Mouse (Mus musculus) C2C12 (cell line): ENCODE data around the gene Kcnj4. TPM values are rescaled to one million over a fixed set of nuclear protein-coding genes. Genes with fewer than 3 reads are reported as not detected.

Source experiments
- H3K27me3 ChIP-seq: one replicate; pipeline ENCODE4 v1.6.1; 2011; ENCODE audit not compliant: control insufficient read depth, insufficient read depth, insufficient read length
- H3K36me3 ChIP-seq: one replicate; pipeline ENCODE4 v1.6.1; 2011; ENCODE audit not compliant: control insufficient read depth, insufficient read depth
- H3K4me3 ChIP-seq: one replicate; pipeline ENCODE4 v1.5.1; 2011; ENCODE audit warnings: mild to moderate bottlenecking, control low read depth; ENCODE audit not compliant: poor library complexity, insufficient read depth, severe bottlenecking
- H3K79me2 ChIP-seq: one replicate; pipeline ENCODE4 v1.6.1; 2011; ENCODE audit not compliant: control insufficient read depth, insufficient read depth
- H3K79me3 ChIP-seq: one replicate; pipeline ENCODE4 v1.6.1; 2011; ENCODE audit warnings: low read depth, control low read depth
- H3ac ChIP-seq: one replicate; pipeline ENCODE3; 2011; ENCODE audit warnings: low read depth; ENCODE audit not compliant: control insufficient read depth, insufficient read length
- CEBPB ChIP-seq: IDR thresholded peaks from one replicate; pipeline ENCODE4 v1.6.1; 2011; ENCODE audit warnings: low read depth, mild to moderate bottlenecking, control low read depth, moderate library complexity
- CTCF ChIP-seq: IDR thresholded peaks from one replicate; pipeline ENCODE4 v1.5.1; 2011; ENCODE audit not compliant: control insufficient read depth, insufficient read depth, insufficient read length
- FOSL1 ChIP-seq: IDR thresholded peaks from one replicate; pipeline ENCODE4 v1.8.0; 2011; ENCODE audit warnings: mild to moderate bottlenecking, low read length; ENCODE audit not compliant: poor library complexity, insufficient read depth, severe bottlenecking
- MAX ChIP-seq: IDR thresholded peaks from one replicate; pipeline ENCODE4 v1.6.1; 2011; ENCODE audit warnings: mild to moderate bottlenecking, control low read depth
- MYOD1 ChIP-seq: IDR thresholded peaks from one replicate; pipeline ENCODE4 v1.6.1; 2011; ENCODE audit warnings: low read depth; ENCODE audit not compliant: control insufficient read depth, insufficient read length
- MYOG ChIP-seq: IDR thresholded peaks from one replicate; pipeline ENCODE4 v1.6.1; 2011; ENCODE audit not compliant: control insufficient read depth, insufficient read length; ENCODE audit errors: extremely low read depth
- USF1 ChIP-seq: IDR thresholded peaks from one replicate; pipeline ENCODE4 v1.6.1; 2011; ENCODE audit warnings: low read depth, mild to moderate bottlenecking, control low read depth, moderate library complexity
- polyA plus RNA-seq: library from polyadenylated mRNA; unstranded; fragments of >200 nt; fragmentation: generic; extraction: Trizol; gene quantifications from one replicate; pipeline ENCODE4 v1.2.1, GENCODE M21; 2012; ENCODE audit warnings: missing spikeins

Gene Kcnj4
- polyA plus RNA-seq, 1 experiment: 0.14 TPM

GRCm38 (mm10) chr15:79443856-79444410 lies 61.1 kb downstream of the Kcnj4 start:
- peaks cover 3% of the 10 kb centered on the region for H3K27me3 ChIP-seq
- H3K4me3 ChIP-seq: no peak overlapping the region
- no peak overlapping the region for H3ac ChIP-seq
- TF ChIP-seq MYOG (no peak), CEBPB (no peak)
- peaks cover 23% of the 10 kb centered on the region for H3K79me3 ChIP-seq
- peaks cover 35% of the 10 kb centered on the region for H3K79me2 ChIP-seq
- peaks cover 3% of the 10 kb centered on the region for H3K36me3 ChIP-seq

GRCm38 (mm10) chr15:79442961-79443518 lies 62.0 kb downstream of the Kcnj4 start:
- Histone ChIP-seq H3K27me3 (peaks cover 3% of the 10 kb centered on the region), H3K4me3 (no peak overlapping the region), H3ac (no peak overlapping the region), H3K36me3 (peaks cover 12% of the 10 kb centered on the region), H3K79me3 (peaks cover 30% of the 10 kb centered on the region), H3K79me2 (peaks cover 44% of the 10 kb centered on the region)
- TF ChIP-seq MYOG (no peak), MAX (no peak), CEBPB (no peak), FOSL1 (no peak), MYOD1 (no peak), USF1 (no peak), CTCF (no peak)

- Histone ChIP-seq H3K36me3 (peaks cover 20% of the 10 kb centered on the region), H3K27me3 (peaks cover 3% of the 10 kb centered on the region), H3K79me3 (peaks cover 37% of the 10 kb centered on the region), H3ac (peak overlapping the region; percentile 60), H3K4me3 (peak overlapping the region; percentile 78), H3K79me2 (peaks cover 52% of the 10 kb centered on the region)
- no peak for TF ChIP-seq USF1
- TF ChIP-seq CEBPB: no peak
- TF ChIP-seq CTCF: no peak
- no peak for TF ChIP-seq MYOG
- no peak for TF ChIP-seq MAX
- TF ChIP-seq MYOD1: no peak
- no peak for TF ChIP-seq FOSL1
Observed at GRCm38 (mm10) chr15:79442257-79442611, 62.8 kb downstream of the Kcnj4 start.

- Histone ChIP-seq H3K79me3 (peaks cover 43% of the 10 kb centered on the region), H3ac (peak overlapping the region; percentile 78), H3K36me3 (peaks cover 26% of the 10 kb centered on the region), H3K4me3 (peak overlapping the region; percentile 78), H3K79me2 (peaks cover 59% of the 10 kb centered on the region), H3K27me3 (peaks cover 3% of the 10 kb centered on the region)
- no peak for TF ChIP-seq USF1
- no peak for TF ChIP-seq MYOD1
- TF ChIP-seq MAX: no peak
- TF ChIP-seq CEBPB: no peak
- TF ChIP-seq CTCF: no peak
- no peak for TF ChIP-seq FOSL1
- TF ChIP-seq MYOG: no peak
Observed at GRCm38 (mm10) chr15:79441331-79442256, 63.4 kb downstream of the Kcnj4 start.

GRCm38 (mm10) chr15:79440651-79441330 lies 64.2 kb downstream of the Kcnj4 start:
- Histone ChIP-seq H3K36me3 (peaks cover 34% of the 10 kb centered on the region), H3K27me3 (peaks cover 3% of the 10 kb centered on the region)

More at GRCm38 (mm10) chr15:79440651-79441330, 64.2 kb downstream of the Kcnj4 start:
- H3K79me3 ChIP-seq: peaks cover 51% of the 10 kb centered on the region
- H3K4me3 ChIP-seq: peak overlapping the region; percentile 78
- H3K79me2 ChIP-seq: peaks cover 67% of the 10 kb centered on the region
- peak; percentile 65 for TF ChIP-seq MAX
- no peak for TF ChIP-seq CEBPB
- peak overlapping the region; percentile 78 for H3ac ChIP-seq
